Comparison of ENCODE assay signal across 10 mouse cellular contexts in genomic region chr7:63940321-63940720, GRCm38 (mm10). TPM values are rescaled to one million over a fixed set of nuclear protein-coding genes. Genes with fewer than 3 reads are reported as not detected.
A peak's percentile ranks its signal among the peaks of the same experiment; 100 is the strongest.
DNase-seq lines count a peak whose midpoint lies in the region; ATAC-seq lines count a peak whose summit lies in the region.
"Had no signal": no experiment of that assay in that cellular context is flagged by ENCODE, and none has a peak within 500 bp of the region (broad histone marks: within the 10 kb centered on the region; RNA-seq: fewer than 3 reads in every experiment).

No protein-coding gene starts in this region.

- no peak overlapping the region for H3K4me3 ChIP-seq in hindbrain, embryonic 13.5 days
- H3K4me3 ChIP-seq in hindbrain, embryonic 12.5 days, result no peak overlapping the region

- peaks cover 23% of the 10 kb centered on the region for H3K4me1 ChIP-seq in hindbrain, embryonic 13.5 days (replicated peaks)
- peaks cover 19% of the 10 kb centered on the region for H3K4me1 ChIP-seq in hindbrain, embryonic 12.5 days

- no peak for ATAC-seq in hindbrain, embryonic 13.5 days (ENCODE audit: low FRiP score)
- ATAC-seq in hindbrain, embryonic 12.5 days (ENCODE audit: low FRiP score), result no peak
- ATAC-seq in inflammation-experienced regulatory T-cells, adult 6 months, result no peak

- peak overlapping the region; percentile 97 for H3K27ac ChIP-seq in hindbrain, embryonic 13.5 days
- H3K27ac ChIP-seq in hindbrain, embryonic 12.5 days, result no peak overlapping the region

- H3K4me2 ChIP-seq in hindbrain, embryonic 13.5 days, result no peak overlapping the region
- no peak overlapping the region for H3K4me2 ChIP-seq in hindbrain, embryonic 12.5 days (replicated peaks)

- H3K27me3 ChIP-seq in hindbrain, embryonic 13.5 days, result no peaks in the 10 kb centered on the region
- H3K27me3 ChIP-seq in hindbrain, embryonic 12.5 days, result no peaks in the 10 kb centered on the region

- H3K9me3 ChIP-seq in hindbrain, embryonic 13.5 days, result no peaks in the 10 kb centered on the region
- no peaks in the 10 kb centered on the region for H3K9me3 ChIP-seq in hindbrain, embryonic 12.5 days (replicated peaks)

- no peaks in the 10 kb centered on the region for H3K36me3 ChIP-seq in hindbrain, embryonic 13.5 days
- H3K36me3 ChIP-seq in hindbrain, embryonic 12.5 days, result no peaks in the 10 kb centered on the region

- no peak overlapping the region for H3K9ac ChIP-seq in hindbrain, embryonic 13.5 days
- H3K9ac ChIP-seq in hindbrain, embryonic 12.5 days, result no peak overlapping the region

- WGBS in hindbrain, embryonic 13.5 days, result 91% methylated on average over 5 of the region's 5 CpGs
- WGBS in hindbrain, embryonic 12.5 days, result 91% methylated on average over 5 of the region's 5 CpGs

- peak; percentile 53 for DNase-seq in adrenal gland, adult 2 months
- DNase-seq in adrenal gland, adult 18-20 months (ENCODE audit: low spot score in 2 of 2), result no peak
- peak; percentile 62 for DNase-seq in 3134 (ENCODE audit: extremely low read depth, insufficient read length, low spot score)
- peak; percentile 58 for DNase-seq in induced T-regulatory cell, adult 2 months (ENCODE audit: low read depth)
- DNase-seq in testis, postnatal 10 days (ENCODE audit: low spot score), result no peak
- DNase-seq: adrenal gland, adult 8-10 months had no signal

RNA-seq across cellular contexts. Expression of gene Klf13, which starts 1.6 kb away (rescaled TPM):
- 10 to 100 TPM; 67.0 to 77.8 TPM for total RNA-seq in adrenal gland, adult 2 months (2021)
- polyA plus RNA-seq in adrenal gland, adult 2 months (2012; rRNA removed), result 69.2 and 87.7 TPM in 2 replicates
- 10 to 100 TPM; 52.5 to 58.4 TPM for total RNA-seq in adrenal gland, adult 18-20 months (2021)
- 25.7 and 26.9 TPM in 2 replicates for polyA plus RNA-seq in hindbrain, embryonic 13.5 days (2015; fragmentation: Nextera tagmentation; extraction: Ambion mirVana)
- polyA plus RNA-seq in hindbrain, embryonic 12.5 days (2016; fragmentation: Nextera tagmentation; extraction: Ambion mirVana), result 28.1 and 30.1 TPM in 2 replicates
- 100 to 1,000 TPM; 125 to 194 (median 163) TPM for polyA plus RNA-seq in inflammation-experienced regulatory T-cells, adult 6 months (2017; shearing (Covaris generic))

RNA-seq across cellular contexts. Expression of gene E030018B13Rik, which starts 23.7 kb away (rescaled TPM):
- not detected for total RNA-seq in adrenal gland, adult 2 months (2021)
- not detected in 2 replicates for polyA plus RNA-seq in adrenal gland, adult 2 months (2012; rRNA removed)
- total RNA-seq in adrenal gland, adult 18-20 months (2021), result not detected
- polyA plus RNA-seq in hindbrain, embryonic 13.5 days (2015; fragmentation: Nextera tagmentation; extraction: Ambion mirVana), result 0.19 TPM in 1 of 2 replicates, not detected in the other
- polyA plus RNA-seq in hindbrain, embryonic 12.5 days (2016; fragmentation: Nextera tagmentation; extraction: Ambion mirVana), result 0.21 TPM in 1 of 2 replicates, not detected in the other
- polyA plus RNA-seq in inflammation-experienced regulatory T-cells, adult 6 months (2017; shearing (Covaris generic)), result under 1 TPM in 1 of 3 experiments, not detected in 2; 0.62 TPM
- polyA plus RNA-seq: limb, embryonic 11.5 days had no signal

Comparison
In these comparisons a context has a peak if more than half of its experiments do, and no peak if none do; other contexts are left out.
1. DNase-seq: peak in adrenal gland, adult 2 months (single experiment), 3134 (single experiment) and induced T-regulatory cell, adult 2 months (single experiment); none in adrenal gland, adult 18-20 months (0 of 2) and testis, postnatal 10 days (single experiment).